Mouse (Mus musculus): ENCODE data around the gene Hps6. TPM values are rescaled to one million over a fixed set of nuclear protein-coding genes. Genes with fewer than 3 reads are reported as not detected.
A peak's percentile ranks its signal among the peaks of the same experiment; 100 is the strongest.
"Not testable (repeated sequence)": the region's sequence is repeated elsewhere in the genome, so short reads cannot be mapped to it uniquely, and the experiment has no call there.

The Hps6 gene
- polyA plus RNA-seq (2015; fragmentation: Nextera tagmentation; extraction: Ambion mirVana) = 5.3 and 5.4 TPM in 2 replicates

DNA sequence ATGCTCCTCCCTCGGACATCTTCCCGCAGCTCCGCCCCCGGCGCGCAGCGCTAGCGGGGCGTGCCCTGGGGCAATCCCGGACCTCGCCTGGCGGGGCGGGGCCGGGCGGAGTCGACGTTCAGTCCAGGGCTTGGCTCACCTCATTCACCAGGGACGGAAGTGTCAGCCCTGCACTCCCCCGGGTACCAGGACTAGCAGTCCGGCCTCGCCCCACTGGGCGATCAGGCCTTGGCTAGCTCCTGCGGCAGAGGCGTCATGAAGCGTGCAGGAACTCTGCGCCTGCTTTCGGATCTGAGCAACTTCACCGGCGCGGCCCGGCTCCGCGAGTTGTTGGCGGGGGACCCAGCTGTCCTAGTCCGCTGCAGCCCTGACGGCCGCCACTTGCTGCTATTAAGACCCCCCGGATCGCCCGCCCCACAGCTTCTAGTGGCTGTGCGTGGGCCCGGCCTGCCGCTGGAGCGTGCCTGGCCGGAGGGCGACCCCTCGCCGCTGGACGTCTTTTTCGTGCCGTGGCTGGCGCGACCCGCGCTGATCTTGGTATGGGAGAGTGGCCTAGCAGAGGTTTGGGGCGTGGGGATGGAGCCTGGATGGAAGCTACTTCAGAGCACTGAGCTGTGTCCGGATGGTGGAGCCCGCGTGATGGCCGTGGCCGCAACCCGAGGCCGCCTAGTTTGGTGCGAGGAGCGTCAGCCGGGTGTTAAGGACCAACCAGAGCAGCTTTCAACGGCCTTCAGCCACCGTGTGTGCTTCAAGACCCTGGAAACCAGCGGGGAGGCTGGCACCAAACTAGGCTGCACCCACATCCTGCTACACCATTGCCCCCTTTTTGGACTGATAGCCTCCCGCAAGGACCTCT lies at the start of gene Hps6:
Gene Hps6 (plus strand): TSS at position 138 of the 856 bp plus-strand sequence.
- peak; percentile 24 for TF ChIP-seq CTCF (IDR thresholded peaks at IDR 0.05; ENCODE audit: low read depth)
- Histone ChIP-seq H3K9me3 (ENCODE audit: control insufficient read depth) (no peaks in the 10 kb centered on the region), H3K4me3 (ENCODE audit: low read depth, low read length) (peak within 1 kb of the TSS; percentile 75), H3K4me2 (replicated peaks; ENCODE audit: low read depth) (peak within 1 kb of the TSS; percentile 100), H3K27me3 (replicated peaks; ENCODE audit: control insufficient read depth, insufficient read depth, low read length) (no peaks in the 10 kb centered on the region), H3K36me3 (ENCODE audit: control insufficient read depth, insufficient read depth) (0 out of 2 replicates have a peak, but pooled peaks cover 13% of the 10 kb centered on the region), H3K27ac (ENCODE audit: low read depth, low read length) (peak within 1 kb of the TSS; percentile 64), H3K4me1 (replicated peaks; ENCODE audit: control insufficient read depth, insufficient read depth, low read length) (peaks cover 7% of the 10 kb centered on the region; the same call in 1 of the 2 replicates), H3K9ac (ENCODE audit: low read depth, low read length) (peak within 1 kb of the TSS; percentile 76)
- ATAC-seq = peak; percentile 90
- WGBS = 2% methylated on average over 70 of the region's 70 CpGs

DNA sequence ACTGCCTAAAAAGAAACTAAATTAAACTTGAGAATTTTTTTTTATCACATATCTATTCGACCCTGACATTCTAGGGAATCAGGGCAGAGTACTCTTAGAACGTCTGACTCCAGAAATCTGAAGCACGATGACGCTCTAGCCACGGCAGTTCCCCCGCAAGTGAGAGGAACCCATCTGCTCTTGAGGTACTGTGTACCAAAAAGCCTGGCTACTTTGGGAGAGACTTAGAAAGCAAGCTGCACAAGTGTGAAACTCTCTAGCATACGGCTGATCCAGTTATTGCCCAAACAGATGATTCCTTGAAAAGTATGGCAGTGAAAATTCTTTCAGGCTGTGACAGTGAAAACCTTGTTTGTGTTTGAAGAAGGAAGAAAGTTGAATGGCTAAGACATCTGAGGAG lies 46.6 kb upstream of the Hps6 start:
- no peak for ATAC-seq
- WGBS = 89% methylated on average over 7 of the region's 7 CpGs
- H3K4me1 ChIP-seq (replicated peaks; ENCODE audit: control insufficient read depth, insufficient read depth, low read length) = no peaks in the 10 kb centered on the region

DNA sequence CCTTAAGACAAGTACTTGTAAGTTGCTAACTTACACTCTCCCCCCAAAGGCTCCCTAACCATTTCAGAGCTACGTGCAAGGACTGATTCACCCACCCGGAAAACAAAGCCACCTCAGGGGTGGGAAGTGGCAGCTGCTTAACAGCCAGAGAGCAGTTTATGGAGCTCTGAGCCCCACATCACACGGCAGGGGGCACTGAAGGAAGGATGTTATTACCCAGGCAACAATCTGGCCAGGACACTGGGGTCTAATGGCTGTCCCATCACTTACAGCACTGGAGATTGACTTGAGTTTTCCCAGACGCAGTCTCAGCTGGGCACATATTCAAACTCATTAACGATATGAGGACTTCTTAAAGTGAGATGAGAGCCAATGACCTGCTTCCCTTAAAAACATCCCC lies 42.5 kb upstream of the Hps6 start:
- WGBS = 52% methylated on average over 5 of the region's 5 CpGs
- ATAC-seq = no peak
- H3K9ac ChIP-seq (ENCODE audit: low read depth, low read length) = no peak overlapping the region
- peaks cover 49% of the 10 kb centered on the region for H3K36me3 ChIP-seq (ENCODE audit: control insufficient read depth, insufficient read depth)
- no peak overlapping the region for H3K4me2 ChIP-seq (replicated peaks; ENCODE audit: low read depth)
- H3K4me1 ChIP-seq (replicated peaks; ENCODE audit: control insufficient read depth, insufficient read depth, low read length) = no peaks in the 10 kb centered on the region
- H3K27me3 ChIP-seq (replicated peaks; ENCODE audit: control insufficient read depth, insufficient read depth, low read length) = no peaks in the 10 kb centered on the region
- H3K4me3 ChIP-seq (ENCODE audit: low read depth, low read length) = no peak overlapping the region
- no peak for TF ChIP-seq CTCF (IDR thresholded peaks at IDR 0.05; ENCODE audit: low read depth)
- H3K27ac ChIP-seq (ENCODE audit: low read depth, low read length) = no peak overlapping the region
- H3K9me3 ChIP-seq (ENCODE audit: control insufficient read depth) = no peaks in the 10 kb centered on the region

More for the DNA sequence above, 46.6 kb upstream of the Hps6 start:
- no peak for TF ChIP-seq CTCF (IDR thresholded peaks at IDR 0.05; ENCODE audit: low read depth)
- no peak overlapping the region for H3K9ac ChIP-seq (ENCODE audit: low read depth, low read length)
- H3K27me3 ChIP-seq (replicated peaks; ENCODE audit: control insufficient read depth, insufficient read depth, low read length) = no peaks in the 10 kb centered on the region
- H3K4me3 ChIP-seq (ENCODE audit: low read depth, low read length) = no peak overlapping the region
- no peaks in the 10 kb centered on the region for H3K9me3 ChIP-seq (ENCODE audit: control insufficient read depth)
- peaks cover 25% of the 10 kb centered on the region for H3K36me3 ChIP-seq (ENCODE audit: control insufficient read depth, insufficient read depth)
- no peak overlapping the region for H3K4me2 ChIP-seq (replicated peaks; ENCODE audit: low read depth)
- H3K27ac ChIP-seq (ENCODE audit: low read depth, low read length) = no peak overlapping the region

DNA sequence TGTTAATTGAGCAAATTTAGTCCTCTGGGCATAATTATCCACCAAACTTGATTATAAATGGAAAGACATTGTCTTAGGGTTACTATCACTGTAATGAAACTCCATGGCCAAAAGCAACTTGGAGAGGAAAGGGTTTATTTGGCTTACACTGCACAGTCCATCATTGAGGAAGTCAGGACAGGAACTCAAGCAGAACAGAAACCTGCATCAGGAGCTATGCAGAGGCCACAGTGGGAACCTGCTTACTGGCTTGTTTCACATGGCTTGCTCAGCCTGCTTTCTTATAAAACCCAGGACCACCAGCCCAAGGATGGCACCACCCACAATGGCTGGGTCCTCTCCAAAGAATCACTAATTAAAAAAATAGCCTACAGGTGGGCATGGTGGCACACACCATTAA lies 18.9 kb upstream of the Hps6 start:
- no peak for TF ChIP-seq CTCF (IDR thresholded peaks at IDR 0.05; ENCODE audit: low read depth)
- ATAC-seq = no peak

DNA sequence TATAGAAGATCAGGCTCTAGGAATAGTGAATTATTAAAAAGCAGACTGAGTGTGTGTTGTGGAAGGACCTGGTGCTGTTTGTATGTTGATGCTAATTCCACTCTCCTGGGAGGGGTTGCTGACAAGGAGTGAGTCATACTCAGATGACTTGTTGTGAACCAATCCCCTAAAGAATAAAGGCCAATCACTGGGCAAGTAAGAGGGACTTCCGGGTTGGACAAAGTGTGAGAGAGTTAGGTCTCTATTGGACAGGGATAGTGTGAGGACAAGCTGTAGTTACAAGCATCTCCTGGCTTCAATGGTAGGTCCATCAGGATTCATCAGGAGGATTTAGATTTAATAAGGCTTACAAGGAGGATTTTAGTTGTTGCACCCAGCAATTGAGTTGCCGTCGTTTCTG lies 15.1 kb upstream of the Hps6 start:
- WGBS = 87% methylated on average over 3 of the region's 3 CpGs
- Histone ChIP-seq H3K4me3 (ENCODE audit: low read depth, low read length) (no peak overlapping the region), H3K36me3 (ENCODE audit: control insufficient read depth, insufficient read depth) (peaks cover 6% of the 10 kb centered on the region; the same call in 1 of the 2 replicates), H3K27me3 (replicated peaks; ENCODE audit: control insufficient read depth, insufficient read depth, low read length) (no peaks in the 10 kb centered on the region), H3K4me1 (replicated peaks; ENCODE audit: control insufficient read depth, insufficient read depth, low read length) (no peaks in the 10 kb centered on the region), H3K4me2 (replicated peaks; ENCODE audit: low read depth) (no peak overlapping the region), H3K9me3 (ENCODE audit: control insufficient read depth) (no peaks in the 10 kb centered on the region), H3K9ac (ENCODE audit: low read depth, low read length) (no peak overlapping the region), H3K27ac (ENCODE audit: low read depth, low read length) (no peak overlapping the region)
- no peak for ATAC-seq
- TF ChIP-seq CTCF (IDR thresholded peaks at IDR 0.05; ENCODE audit: low read depth) = no peak

More for the DNA sequence above, 18.9 kb upstream of the Hps6 start:
- no peaks in the 10 kb centered on the region for H3K27me3 ChIP-seq (replicated peaks; ENCODE audit: control insufficient read depth, insufficient read depth, low read length)
- 0 out of 2 replicates have a peak, but pooled peaks cover 5% of the 10 kb centered on the region for H3K36me3 ChIP-seq (ENCODE audit: control insufficient read depth, insufficient read depth)
- H3K4me1 ChIP-seq (replicated peaks; ENCODE audit: control insufficient read depth, insufficient read depth, low read length) = no peaks in the 10 kb centered on the region
- no peak overlapping the region for H3K27ac ChIP-seq (ENCODE audit: low read depth, low read length)
- H3K9ac ChIP-seq (ENCODE audit: low read depth, low read length) = no peak overlapping the region
- no peaks in the 10 kb centered on the region for H3K9me3 ChIP-seq (ENCODE audit: control insufficient read depth)
- no peak overlapping the region for H3K4me2 ChIP-seq (replicated peaks; ENCODE audit: low read depth)
- no peak overlapping the region for H3K4me3 ChIP-seq (ENCODE audit: low read depth, low read length)

DNA sequence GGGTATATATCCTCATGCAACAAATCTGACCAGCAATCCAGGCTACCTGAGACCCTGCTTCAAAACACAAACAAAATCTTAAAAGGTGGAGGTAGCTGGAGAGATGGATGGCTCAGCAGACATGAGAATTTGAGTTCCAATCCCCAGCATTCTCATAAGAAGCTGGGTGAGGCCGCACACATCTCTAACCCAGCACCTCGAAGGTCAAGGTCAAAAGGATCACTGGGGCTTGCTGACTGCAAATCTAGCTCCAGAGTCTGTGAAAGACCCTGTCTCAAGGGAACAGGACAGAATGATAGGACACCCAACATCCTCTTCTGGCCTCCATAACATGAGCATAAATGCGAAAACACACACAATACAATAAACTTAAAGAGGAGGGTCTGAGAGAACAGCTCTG lies 12.1 kb upstream of the Hps6 start:
- 90% methylated on average over 3 of the region's 3 CpGs for WGBS
- H3K27me3 ChIP-seq (replicated peaks; ENCODE audit: control insufficient read depth, insufficient read depth, low read length) = no peaks in the 10 kb centered on the region
- H3K4me2 ChIP-seq (replicated peaks; ENCODE audit: low read depth) = no peak overlapping the region
- ATAC-seq = no peak
- H3K4me1 ChIP-seq (replicated peaks; ENCODE audit: control insufficient read depth, insufficient read depth, low read length) = no peaks in the 10 kb centered on the region
- no peak overlapping the region for H3K9ac ChIP-seq (ENCODE audit: low read depth, low read length)
- no peak overlapping the region for H3K4me3 ChIP-seq (ENCODE audit: low read depth, low read length)
- no peak for TF ChIP-seq CTCF (IDR thresholded peaks at IDR 0.05; ENCODE audit: low read depth)
- H3K27ac ChIP-seq (ENCODE audit: low read depth, low read length) = no peak overlapping the region
- peaks cover 6% of the 10 kb centered on the region; the same call in 1 of the 2 replicates for H3K36me3 ChIP-seq (ENCODE audit: control insufficient read depth, insufficient read depth)
- H3K9me3 ChIP-seq (ENCODE audit: control insufficient read depth) = no peaks in the 10 kb centered on the region

DNA sequence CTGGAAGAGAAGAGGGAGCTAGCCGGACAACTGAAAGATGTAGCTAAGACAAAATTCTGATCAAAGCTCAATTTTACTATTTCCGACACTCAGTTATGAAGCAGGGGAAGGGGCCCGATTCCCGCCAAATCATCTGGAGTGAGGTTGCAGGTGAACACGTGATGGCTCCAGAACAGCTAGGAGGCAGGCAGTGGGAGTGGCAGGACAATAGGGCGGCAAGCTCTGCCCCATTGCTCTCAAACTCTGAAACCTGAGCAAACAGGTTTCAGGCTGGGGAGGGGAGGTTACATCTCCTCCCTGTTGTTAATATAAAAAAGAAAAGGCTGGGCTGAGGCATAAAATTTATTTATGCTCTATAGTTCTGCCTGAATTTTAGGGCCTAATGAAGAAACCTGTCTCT lies 9.9 kb upstream of the Hps6 start:
- H3K27ac ChIP-seq (ENCODE audit: low read depth, low read length); H3K4me3 ChIP-seq (ENCODE audit: low read depth, low read length); H3K9me3 ChIP-seq (ENCODE audit: control insufficient read depth); H3K27me3 ChIP-seq (replicated peaks; ENCODE audit: control insufficient read depth, insufficient read depth, low read length); H3K4me2 ChIP-seq (replicated peaks; ENCODE audit: low read depth); ATAC-seq; H3K9ac ChIP-seq (ENCODE audit: low read depth, low read length); H3K36me3 ChIP-seq (ENCODE audit: control insufficient read depth, insufficient read depth); H3K4me1 ChIP-seq (replicated peaks; ENCODE audit: control insufficient read depth, insufficient read depth, low read length): not testable (repeated sequence)
- WGBS = 59% methylated on average over 6 of the region's 6 CpGs

Data from intestine, postnatal 0 days (tissue).